Mouse (Mus musculus) layer of hippocampus, postnatal 14 days (tissue): ENCODE measurements around the gene Gm15085. TPM values are rescaled to one million over a fixed set of nuclear protein-coding genes. Genes with fewer than 3 reads are reported as not detected.
"Not testable (repeated sequence)": the region's sequence is repeated elsewhere in the genome, so short reads cannot be mapped to it uniquely, and the experiment has no call there.

Source experiments
- DNase-seq, 2 experiments: peaks; one replicate each; pipeline ENCODE4 v3.0.0; 2021 to 2022; ENCODE audit warnings: low spot score in 2 of 2, mixed read lengths in 1 of 2
- long read RNA-seq, 2 experiments: library from polyadenylated mRNA; stranded (forward); transcript quantifications; one replicate each; pipeline ENCODE4 v2.0.0; 2021
- total RNA-seq, 2 experiments: library from RNA; stranded (reverse); gene quantifications; 2 replicates each; pipeline ENCODE4 v1.2.3; 2021

Gene Gm15085
- total RNA-seq = not detected
- long read RNA-seq, experiment 1 = 0 reads
- long read RNA-seq, experiment 2 = 0 reads

- not testable (repeated sequence) for DNase-seq
These were observed at the start of gene Gm15085 for GRCm38 (mm10) chrX:149447317-149447716. Gene Gm15085, plus strand, starts transcription at chrX:149447617.

Other genes starting within 250 kb of the Gm15085 start
- gene Gm15093, start 175.2 kb upstream of the Gm15085 start, total RNA-seq = not detected
- gene Gm10439, start 147.0 kb downstream of the Gm15085 start, total RNA-seq = not detected